Mouse (Mus musculus) lung, postnatal 0 days (tissue): ENCODE measurements around the gene Ntf5.

Experiments used
- CTCF ChIP-seq: IDR thresholded peaks from 2 replicates; pipeline ENCODE4 v1.5.1; 2016; ENCODE audit warnings: antibody characterized with exemption, mild to moderate bottlenecking
- EP300 ChIP-seq: IDR thresholded peaks from 2 replicates; pipeline ENCODE4 v1.6.1; 2016; ENCODE audit warnings: antibody characterized with exemption, mild to moderate bottlenecking, control low read depth

DNA sequence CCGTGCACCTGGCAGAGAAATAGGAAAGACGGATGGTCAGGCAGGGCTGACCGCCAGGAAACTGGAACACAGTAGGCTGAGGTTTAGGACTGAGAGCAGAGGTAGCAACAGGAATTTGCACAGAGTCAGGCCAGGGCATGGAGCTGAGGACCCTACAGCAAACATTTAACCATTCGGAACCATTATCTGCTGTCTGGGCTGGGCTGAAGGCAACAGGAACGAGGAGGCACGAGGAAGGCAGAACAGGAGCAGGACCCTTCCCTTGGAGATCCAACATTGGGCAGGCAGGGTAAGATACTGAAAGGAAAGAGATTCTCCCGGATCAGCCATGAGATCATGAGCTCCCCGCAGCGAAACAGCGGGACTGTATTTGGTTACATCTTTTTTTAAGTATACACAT is 5.7 kb upstream of the Ntf5 start:
- no peak for TF ChIP-seq EP300
- TF ChIP-seq CTCF, result no peak
